Mouse (Mus musculus): Measurements from ENCODE around the gene Acta2. TPM values are rescaled to one million over a fixed set of nuclear protein-coding genes. Genes with fewer than 3 reads are reported as not detected.

Gene Acta2
- total and polyA plus RNA-seq, 3 experiments, result 0.13 to 0.31 TPM; not detected in 1

DNA sequence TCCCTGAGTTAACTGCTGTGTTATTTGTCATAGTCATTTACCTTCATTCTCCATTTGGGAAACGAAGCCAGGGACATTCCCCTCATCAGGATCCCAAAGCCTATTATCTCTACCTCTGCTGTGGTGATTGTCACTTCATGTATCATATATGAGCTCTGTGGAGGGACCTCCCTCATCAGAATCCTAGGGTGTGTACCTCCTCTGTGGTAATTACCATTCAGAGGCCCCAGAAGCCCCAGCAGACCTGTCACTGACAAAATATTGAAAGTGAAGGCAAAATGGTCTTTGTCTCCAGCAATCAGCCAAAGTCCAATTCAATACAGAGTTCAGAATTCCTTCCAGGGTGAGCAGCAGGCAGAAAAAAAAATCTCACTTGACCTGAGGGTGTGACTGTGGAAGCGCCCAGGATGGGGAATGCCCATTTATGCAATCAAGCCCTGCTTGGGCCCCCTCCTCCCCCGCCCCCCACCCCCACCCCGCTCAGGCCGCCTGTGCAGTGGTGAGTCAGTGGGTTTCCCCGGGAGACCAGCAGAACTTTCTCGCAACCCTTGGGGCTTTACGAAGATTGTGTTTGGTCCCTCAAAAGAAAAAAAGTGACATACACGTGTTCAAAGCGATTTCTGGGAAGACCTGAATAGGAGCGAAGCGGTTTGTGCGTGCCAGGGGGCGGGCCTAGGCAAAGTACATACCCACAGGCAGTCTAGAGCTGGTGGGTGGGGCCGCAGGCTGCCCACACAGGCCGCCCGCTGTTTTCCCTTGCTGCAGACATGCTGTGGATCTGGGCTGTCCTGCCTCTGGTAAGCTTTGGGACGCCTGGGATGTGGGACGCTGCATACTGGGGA lies 34.8 kb upstream of the Acta2 start, which contains the start of gene Fas (continued):
- no peak for TF ChIP-seq ZC3H11A (IDR thresholded peaks at IDR 0.05; ENCODE audit: low read depth, low read length)
- TF ChIP-seq GABPA (IDR thresholded peaks at IDR 0.05; ENCODE audit: insufficient replicate concordance, low read depth, low read length), result no peak
- no peak; the same call in 1 of the 2 replicates for TF ChIP-seq RAD21 (IDR thresholded peaks at IDR 0.05; ENCODE audit: low read depth, low read length)
- no peak for TF ChIP-seq USF1 (IDR thresholded peaks at IDR 0.05; ENCODE audit: low read depth, low read length)
- peak; percentile 47 for TF ChIP-seq POLR2A (IDR thresholded peaks at IDR 0.05; ENCODE audit: low read depth, low read length)
- TF ChIP-seq CHD1 (IDR thresholded peaks at IDR 0.05; ENCODE audit: low read depth, low read length), result no peak; the same call in 1 of the 2 replicates
- no peak for TF ChIP-seq ZMIZ1 (IDR thresholded peaks at IDR 0.05; ENCODE audit: low read depth, low read length)
- peak; percentile 37; the same call in 1 of the 2 replicates for TF ChIP-seq MYC (IDR thresholded peaks at IDR 0.05; ENCODE audit: low read depth, low read length)
- peak; percentile 66; the same call in 1 of the 2 replicates for TF ChIP-seq SIN3A (IDR thresholded peaks at IDR 0.05; ENCODE audit: low read length)
- TF ChIP-seq CTCF (conservative IDR thresholded peaks at IDR 0.05 in 1 of 2, IDR thresholded peaks at IDR 0.05 in 1 of 2; ENCODE audit: low read depth in 2 of 2, low read length in 2 of 2), result no peak

DNA sequence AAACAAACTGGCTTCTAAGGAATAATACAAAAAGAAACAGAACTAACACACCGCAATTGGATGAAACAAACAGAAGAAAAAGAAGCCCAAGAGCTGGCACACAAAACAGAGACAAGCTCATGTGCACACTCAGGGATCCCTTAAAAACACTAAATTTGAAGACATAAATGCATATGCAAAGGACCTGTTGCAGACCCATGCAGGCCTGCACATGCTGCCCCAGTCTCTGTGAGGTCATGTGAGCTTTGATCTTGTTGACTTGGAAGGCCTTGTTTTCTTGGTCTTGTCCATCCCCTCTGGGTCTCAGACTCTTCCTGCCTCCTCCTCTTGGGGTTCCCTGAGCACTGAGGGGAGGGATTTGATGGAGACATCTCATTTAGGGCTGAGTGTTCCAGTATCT lies 33.3 kb upstream of the Acta2 start:
- H3K27ac ChIP-seq (ENCODE audit: insufficient read depth, low read depth), result peak overlapping the region; percentile 60; the same call in 1 of the 2 replicates
- H3K9me3 ChIP-seq (replicated peaks; ENCODE audit: low read length), result no peaks in the 10 kb centered on the region
- peak overlapping the region; percentile 72 for H3K4me2 ChIP-seq (ENCODE audit: insufficient read depth, low read depth, poor library complexity, severe bottlenecking)
- TF ChIP-seq USF1 (IDR thresholded peaks at IDR 0.05; ENCODE audit: low read depth, low read length) (peak; percentile 15; the same call in 1 of the 2 replicates), SIN3A (IDR thresholded peaks at IDR 0.05; ENCODE audit: low read length) (0 out of 2 replicates have a peak, but pooled peaks have one; percentile 4), IRF4 (IDR thresholded peaks at IDR 0.05; ENCODE audit: low read depth, low read length) (no peak), BHLHE40 (IDR thresholded peaks at IDR 0.05; ENCODE audit: low read depth, low read length) (peak; percentile 89), RAD21 (IDR thresholded peaks at IDR 0.05; ENCODE audit: low read depth, low read length) (no peak), CHD1 (IDR thresholded peaks at IDR 0.05; ENCODE audit: low read depth, low read length) (peak; percentile 57; the same call in 1 of the 2 replicates)
- H3K4me3 ChIP-seq (replicated peaks in 1 of 3; ENCODE audit: low read depth in 2 of 3, low read length in 2 of 3, poor library complexity in 1 of 3), result no peak overlapping the region
- peak overlapping the region; percentile 29; the same call in 1 of the 2 replicates for H3K9ac ChIP-seq (ENCODE audit: insufficient read depth, low read depth)
- no peaks in the 10 kb centered on the region for H3K27me3 ChIP-seq (replicated peaks)
- dilution Hi-C loops (cut with MboI; ENCODE audit: extremely low pct_ligation_motif_present, extremely low pct_unique_long_range_greater_than_20kb, low sequenced_read_pairs) (no loop called here), in situ Hi-C loops (cut with MboI; ENCODE audit: low pct_ligation_motif_present, low pct_unique_long_range_greater_than_20kb, low sequenced_read_pairs) (no loop called here)
- no peak for DNase-seq (ENCODE audit: extremely low read depth)
- peaks cover 20 to 70% of the 10 kb centered on the region in 2 experiments for H3K4me1 ChIP-seq (ENCODE audit: control insufficient read depth in 1 of 2, insufficient read depth in 2 of 2)
- peaks cover 24% of the 10 kb centered on the region for H3K79me2 ChIP-seq (replicated peaks; ENCODE audit: control insufficient read depth, extremely low read depth, insufficient read depth, poor library complexity, severe bottlenecking)
- no peaks in the 10 kb centered on the region for H3K36me3 ChIP-seq (replicated peaks in 1 of 2; ENCODE audit: control insufficient read depth in 1 of 2, insufficient read depth in 1 of 2, low read length in 1 of 2)

DNA sequence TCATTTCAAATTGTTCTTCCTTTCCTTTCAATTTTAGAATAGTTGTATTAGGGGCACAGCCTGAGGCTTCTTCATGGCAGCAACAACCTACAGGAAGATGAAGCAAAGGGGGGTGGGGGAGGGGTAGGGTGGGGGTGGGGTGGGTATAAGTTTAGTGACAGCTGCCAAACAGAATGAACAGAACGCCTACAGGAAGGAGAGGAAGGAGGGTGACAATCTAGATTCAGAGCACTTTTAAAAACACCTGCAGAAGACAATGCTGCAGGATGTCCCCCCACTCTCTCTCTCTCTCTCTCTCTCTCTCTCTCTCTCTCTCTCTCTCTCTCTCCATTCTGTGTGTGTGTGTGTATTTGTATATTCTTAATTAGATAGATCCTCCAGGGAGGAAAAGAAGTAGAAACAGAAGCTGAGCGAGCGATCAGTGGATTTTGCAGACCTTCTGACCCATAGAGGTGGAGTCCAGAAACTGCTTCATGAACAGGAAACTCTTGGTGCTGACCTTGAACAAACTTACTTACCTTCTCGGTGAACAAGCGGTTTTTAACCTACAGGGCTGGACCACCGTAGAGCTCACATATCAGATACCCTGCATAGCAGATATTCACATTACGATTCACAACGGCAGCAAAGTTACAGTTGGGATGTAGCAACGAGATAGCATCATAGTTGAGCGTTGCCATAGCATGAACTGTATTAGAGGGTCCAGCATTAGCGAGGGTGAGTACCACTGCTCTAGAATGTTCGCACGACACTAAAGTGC lies 32.4 kb upstream of the Acta2 start:
- DNase-seq (ENCODE audit: extremely low read depth), result no peak
- H3K9ac ChIP-seq (ENCODE audit: insufficient read depth, low read depth), result peak overlapping the region; percentile 29
- TF ChIP-seq MXI1 (IDR thresholded peaks at IDR 0.05; ENCODE audit: low read depth, low read length) (no peak), MAZ (IDR thresholded peaks at IDR 0.05; ENCODE audit: low read depth, low read length) (peak; percentile 33; the same call in 1 of the 2 replicates), JUND (conservative IDR thresholded peaks at IDR 0.05; ENCODE audit: low read depth, low read length) (no peak), POLR2A (IDR thresholded peaks at IDR 0.05; ENCODE audit: low read depth, low read length) (no peak), MAFK (IDR thresholded peaks at IDR 0.05; ENCODE audit: insufficient replicate concordance, low read length) (0 out of 2 replicates have a peak, but pooled peaks have one; percentile 17), KAT2A (IDR thresholded peaks at IDR 0.05; ENCODE audit: insufficient replicate concordance, low read length) (no peak), PAX5 (IDR thresholded peaks at IDR 0.05; ENCODE audit: low read length) (no peak), HCFC1 (IDR thresholded peaks at IDR 0.05; ENCODE audit: low read depth, low read length) (no peak), UBTF (IDR thresholded peaks at IDR 0.05; ENCODE audit: low read depth, low read length) (no peak), RCOR1 (conservative IDR thresholded peaks at IDR 0.05; ENCODE audit: low read depth, low read length) (peak; percentile 25; the same call in 1 of the 2 replicates), POLR2AphosphoS2 (IDR thresholded peaks at IDR 0.05; ENCODE audit: low read depth, low read length) (no peak), MYC (IDR thresholded peaks at IDR 0.05; ENCODE audit: low read depth, low read length) (no peak), EP300 (IDR thresholded peaks at IDR 0.05; ENCODE audit: low read length) (no peak), E2F4 (IDR thresholded peaks at IDR 0.05; ENCODE audit: insufficient replicate concordance, low read depth, low read length) (no peak), BHLHE40 (IDR thresholded peaks at IDR 0.05; ENCODE audit: low read depth, low read length) (0 out of 2 replicates have a peak, but pooled peaks have one; percentile 13), TBP (conservative IDR thresholded peaks at IDR 0.05; ENCODE audit: low read depth, low read length) (no peak)

More for the DNA sequence above, 32.4 kb upstream of the Acta2 start:
- Histone ChIP-seq H3K36me3 (replicated peaks in 1 of 2; ENCODE audit: control insufficient read depth in 1 of 2, insufficient read depth in 1 of 2, low read length in 1 of 2) (no peaks in the 10 kb centered on the region), H3K4me3 (replicated peaks in 1 of 3; ENCODE audit: low read depth in 2 of 3, low read length in 2 of 3, poor library complexity in 1 of 3) (peak overlapping the region; percentile 15 to 57 (median 31)), H3K27ac (ENCODE audit: insufficient read depth, low read depth) (peak overlapping the region; percentile 99), H3K4me2 (ENCODE audit: insufficient read depth, low read depth, poor library complexity, severe bottlenecking) (peak overlapping the region; percentile 72), H3K79me2 (replicated peaks; ENCODE audit: control insufficient read depth, extremely low read depth, insufficient read depth, poor library complexity, severe bottlenecking) (peaks cover 19% of the 10 kb centered on the region), H3K27me3 (replicated peaks) (no peaks in the 10 kb centered on the region), H3K9me3 (replicated peaks; ENCODE audit: low read length) (no peaks in the 10 kb centered on the region), H3K4me1 (ENCODE audit: control insufficient read depth in 1 of 2, insufficient read depth in 2 of 2) (peaks cover 18 to 62% of the 10 kb centered on the region in 2 experiments)
- in situ Hi-C loops (cut with MboI; ENCODE audit: low pct_ligation_motif_present, low pct_unique_long_range_greater_than_20kb, low sequenced_read_pairs) (no loop called here), dilution Hi-C loops (cut with MboI; ENCODE audit: extremely low pct_ligation_motif_present, extremely low pct_unique_long_range_greater_than_20kb, low sequenced_read_pairs) (no loop called here)

Measured in CH12.LX (cell line).